Mouse (Mus musculus) limb, embryonic 10.5 days (tissue): ENCODE measurements around the gene Tent4a. TPM values are rescaled to one million over a fixed set of nuclear protein-coding genes. Genes with fewer than 3 reads are reported as not detected.

Experiments used
- DNase-seq: peaks from one replicate; pipeline ENCODE4 v3.0.0-alpha.2; 2017; ENCODE audit warnings: low spot score
- H3K27ac ChIP-seq: fragments of 300-500 bp; sonication (generic); 2 replicates; pipeline ENCODE4 v1.5.1; 2016; ENCODE audit warnings: mild to moderate bottlenecking
- H3K27me3 ChIP-seq: fragments of 300-500 bp; sonication (generic); 2 replicates; pipeline ENCODE4 v1.6.1; 2016; ENCODE audit warnings: low read depth, mild to moderate bottlenecking; ENCODE audit not compliant: poor library complexity, severe bottlenecking
- H3K36me3 ChIP-seq: fragments of 300-500 bp; sonication (generic); 2 replicates; pipeline ENCODE4 v1.6.1; 2016; ENCODE audit warnings: mild to moderate bottlenecking, moderate library complexity
- H3K4me1 ChIP-seq: fragments of 300-500 bp; sonication (generic); 2 replicates; pipeline ENCODE4 v1.6.1; 2016
- H3K4me3 ChIP-seq: fragments of 300-500 bp; sonication (generic); 2 replicates; pipeline ENCODE4 v1.5.1; 2016; ENCODE audit warnings: mild to moderate bottlenecking, moderate library complexity
- H3K9me3 ChIP-seq: fragments of 300-500 bp; sonication (generic); replicated peaks from 2 replicates; pipeline ENCODE4 v1.6.1; 2016; ENCODE audit warnings: mild to moderate bottlenecking
- WGBS: fragments of 180-500 bp; shearing (Covaris S2); methylation state at CpG from one replicate; pipeline ENCODE4 v1.1.7; 2016; 5-methylcytosine and 5-hydroxymethylcytosine counted together
- polyA plus RNA-seq: library from polyadenylated mRNA; unstranded; fragments of >200 nt; fragmentation: Nextera tagmentation; extraction: Ambion mirVana; gene quantifications from 2 replicates; pipeline ENCODE4 v1.2.1, GENCODE M21; 2016

The Tent4a gene
- polyA plus RNA-seq, 1 experiment from 2014 or later, result 6.0 TPM

GRCm38 (mm10) chr13:69525867-69526266 is 8.6 kb downstream of the Tent4a start:
- no peak overlapping the region for H3K27ac ChIP-seq
- no peaks in the 10 kb centered on the region for H3K27me3 ChIP-seq
- no peak overlapping the region for H3K4me3 ChIP-seq
- peaks cover 29% of the 10 kb centered on the region for H3K36me3 ChIP-seq
- DNase-seq, result no peak
- 82% methylated on average over 4 of the region's 4 CpGs for WGBS
- no peaks in the 10 kb centered on the region for H3K9me3 ChIP-seq
- H3K4me1 ChIP-seq, result peaks cover 54% of the 10 kb centered on the region

GRCm38 (mm10) chr13:69524158-69524530 is 10.3 kb downstream of the Tent4a start:
- H3K27ac ChIP-seq, result no peak overlapping the region
- H3K4me1 ChIP-seq, result peaks cover 49% of the 10 kb centered on the region
- no peaks in the 10 kb centered on the region for H3K27me3 ChIP-seq
- DNase-seq, result no peak
- H3K9me3 ChIP-seq, result no peaks in the 10 kb centered on the region
- WGBS, result 71% methylated on average over 2 of the region's 2 CpGs
- no peak overlapping the region for H3K4me3 ChIP-seq
- peaks cover 12% of the 10 kb centered on the region for H3K36me3 ChIP-seq

GRCm38 (mm10) chr13:69523444-69524157 is 10.8 kb downstream of the Tent4a start:
- no peak overlapping the region for H3K4me3 ChIP-seq
- WGBS, result 65% methylated on average over 14 of the region's 14 CpGs
- peaks cover 50% of the 10 kb centered on the region for H3K4me1 ChIP-seq
- no peak overlapping the region for H3K27ac ChIP-seq
- H3K36me3 ChIP-seq, result peaks cover 6% of the 10 kb centered on the region; the same call in 1 of the 2 replicates
- H3K9me3 ChIP-seq, result no peaks in the 10 kb centered on the region
- no peak for DNase-seq
- H3K27me3 ChIP-seq, result no peaks in the 10 kb centered on the region

GRCm38 (mm10) chr13:69522161-69522791 is 12.1 kb downstream of the Tent4a start:
- DNase-seq, result no peak
- Histone ChIP-seq H3K27ac (no peak overlapping the region), H3K4me3 (no peak overlapping the region), H3K4me1 (peaks cover 48% of the 10 kb centered on the region), H3K9me3 (no peaks in the 10 kb centered on the region), H3K36me3 (no peaks in the 10 kb centered on the region), H3K27me3 (no peaks in the 10 kb centered on the region)
- WGBS, result 100% methylated on average over 1 of the region's 1 CpGs

GRCm38 (mm10) chr13:69519137-69519536 is 15.3 kb downstream of the Tent4a start:
- Histone ChIP-seq H3K27ac (no peak overlapping the region), H3K27me3 (no peaks in the 10 kb centered on the region), H3K36me3 (peaks cover 16% of the 10 kb centered on the region), H3K4me3 (no peak overlapping the region), H3K4me1 (peaks cover 32% of the 10 kb centered on the region), H3K9me3 (no peaks in the 10 kb centered on the region)
- no peak for DNase-seq
- 91% methylated on average over 6 of the region's 6 CpGs for WGBS

- no peak for DNase-seq
- WGBS, result 92% methylated on average over 6 of the region's 6 CpGs
- H3K9me3 ChIP-seq, result no peaks in the 10 kb centered on the region
- H3K4me3 ChIP-seq, result no peak overlapping the region
- H3K36me3 ChIP-seq, result peaks cover 28% of the 10 kb centered on the region
- H3K4me1 ChIP-seq, result peaks cover 20% of the 10 kb centered on the region
- H3K27me3 ChIP-seq, result no peaks in the 10 kb centered on the region
- no peak overlapping the region for H3K27ac ChIP-seq
Measured at GRCm38 (mm10) chr13:69517445-69517844, 17.0 kb downstream of the Tent4a start.

GRCm38 (mm10) chr13:69515091-69515490 is 19.3 kb downstream of the Tent4a start:
- Histone ChIP-seq H3K4me3 (no peak overlapping the region), H3K27ac (no peak overlapping the region), H3K27me3 (no peaks in the 10 kb centered on the region), H3K4me1 (peaks cover 5% of the 10 kb centered on the region; the same call in 1 of the 2 replicates), H3K36me3 (peaks cover 50% of the 10 kb centered on the region), H3K9me3 (no peaks in the 10 kb centered on the region)
- 88% methylated on average over 3 of the region's 3 CpGs for WGBS
- DNase-seq, result no peak

GRCm38 (mm10) chr13:69509391-69510244 is 24.8 kb downstream of the Tent4a start:
- Histone ChIP-seq H3K27ac (no peak overlapping the region), H3K4me3 (no peak overlapping the region), H3K27me3 (no peaks in the 10 kb centered on the region), H3K4me1 (no peaks in the 10 kb centered on the region), H3K9me3 (no peaks in the 10 kb centered on the region), H3K36me3 (peaks cover 88% of the 10 kb centered on the region)
- 63% methylated on average over 9 of the region's 9 CpGs for WGBS
- DNase-seq, result no peak

GRCm38 (mm10) chr13:69507666-69508065 is 26.8 kb downstream of the Tent4a start:
- H3K27ac ChIP-seq, result no peak overlapping the region
- H3K4me3 ChIP-seq, result no peak overlapping the region
- no peaks in the 10 kb centered on the region for H3K27me3 ChIP-seq
- no peaks in the 10 kb centered on the region for H3K9me3 ChIP-seq
- 98% methylated on average over 3 of the region's 3 CpGs for WGBS
- peaks cover 96% of the 10 kb centered on the region for H3K36me3 ChIP-seq
- no peak for DNase-seq
- no peaks in the 10 kb centered on the region for H3K4me1 ChIP-seq

GRCm38 (mm10) chr13:69506341-69507086 is 27.9 kb downstream of the Tent4a start:
- Histone ChIP-seq H3K4me3 (no peak overlapping the region), H3K27ac (no peak overlapping the region), H3K27me3 (no peaks in the 10 kb centered on the region), H3K4me1 (no peaks in the 10 kb centered on the region), H3K36me3 (peaks cover 96% of the 10 kb centered on the region), H3K9me3 (no peaks in the 10 kb centered on the region)
- WGBS, result 93% methylated on average over 12 of the region's 12 CpGs
- no peak for DNase-seq

- Histone ChIP-seq H3K9me3 (no peaks in the 10 kb centered on the region), H3K27ac (no peak overlapping the region), H3K4me3 (no peak overlapping the region), H3K4me1 (no peaks in the 10 kb centered on the region), H3K36me3 (peaks cover 100% of the 10 kb centered on the region), H3K27me3 (no peaks in the 10 kb centered on the region)
- no peak for DNase-seq
- WGBS, result 82% methylated on average over 5 of the region's 5 CpGs
Measured at GRCm38 (mm10) chr13:69502863-69503262, 31.6 kb downstream of the Tent4a start.

- no peak overlapping the region for H3K4me3 ChIP-seq
- no peaks in the 10 kb centered on the region for H3K4me1 ChIP-seq
- no peak overlapping the region for H3K27ac ChIP-seq
- H3K9me3 ChIP-seq, result no peaks in the 10 kb centered on the region
- WGBS, result 96% methylated on average over 14 of the region's 14 CpGs
- no peaks in the 10 kb centered on the region for H3K27me3 ChIP-seq
- no peak for DNase-seq
- H3K36me3 ChIP-seq, result peaks cover 100% of the 10 kb centered on the region
Measured at GRCm38 (mm10) chr13:69502157-69502750, 32.2 kb downstream of the Tent4a start.
